Mouse (Mus musculus): ENCODE results near the gene Kcng1. TPM values are rescaled to one million over a fixed set of nuclear protein-coding genes. Genes with fewer than 3 reads are reported as not detected.

Gene Kcng1
- 0.01 and 0.02 TPM in 2 replicates for polyA plus RNA-seq (2012; rRNA removed)

GRCm38 (mm10) chr2:168281582-168281981 is at the start of gene Kcng1:
Kcng1 (minus strand) TSS chr2:168281736.

DNA sequence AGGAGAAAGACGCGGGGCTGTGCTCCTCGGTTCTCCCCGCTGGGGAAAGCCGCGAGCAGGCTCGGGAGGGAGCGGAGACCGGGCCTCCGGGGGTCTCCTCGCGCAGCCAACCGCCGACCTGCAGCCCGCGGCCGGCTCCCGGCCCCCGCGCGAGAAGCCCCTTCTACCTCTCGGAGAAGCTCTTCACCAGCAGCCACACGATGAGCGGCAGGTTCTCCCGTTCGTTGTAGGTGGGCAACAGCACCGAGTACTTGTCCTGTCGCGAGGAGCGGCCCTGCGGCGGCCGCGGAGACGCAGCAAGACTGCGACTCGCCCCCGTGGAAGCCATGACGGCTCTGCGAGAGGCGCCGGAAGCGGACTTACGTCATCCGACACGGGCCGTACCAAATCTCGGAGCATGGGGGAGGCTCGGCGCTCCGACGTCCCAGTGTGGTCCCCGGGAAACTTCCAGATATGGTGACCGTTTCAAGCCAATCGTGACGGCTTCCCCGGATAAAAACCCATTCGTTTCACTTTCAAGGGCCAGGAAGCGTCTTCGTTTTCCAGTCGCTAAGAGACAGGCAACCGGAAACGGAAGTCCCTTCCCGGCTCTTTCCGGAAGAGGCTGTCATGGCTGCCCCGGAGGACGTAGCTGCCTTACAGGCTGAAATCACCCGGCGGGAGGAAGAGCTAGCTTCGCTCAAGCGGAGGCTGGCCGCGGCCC is 51.4 kb downstream of the Kcng1 start, which contains the start of the genes Gm20716, Dpm1 and Mocs3:
Gm20716 (minus strand) TSS at position 339 of the 703 bp plus-strand sequence.
Dpm1 (minus strand) TSS at position 566 of the 703 bp plus-strand sequence.
Mocs3 (plus strand) TSS at position 597 of the 703 bp plus-strand sequence.

Other genes with a start within 250 kb of the Kcng1 start
- gene Pard6b, start 200.7 kb downstream of the Kcng1 start, polyA plus RNA-seq (2012; rRNA removed), result 2.8 TPM in 2 replicates
- gene Adnp, start 74.6 kb downstream of the Kcng1 start, polyA plus RNA-seq (2012; rRNA removed), result 4.4 and 5.5 TPM in 2 replicates
- 10.0 and 10.5 TPM in 2 replicates for gene Gm20716, start 51.4 kb downstream of the Kcng1 start, polyA plus RNA-seq (2012; rRNA removed)
- 4.9 and 8.1 TPM in 2 replicates for gene Dpm1, start 51.1 kb downstream of the Kcng1 start, polyA plus RNA-seq (2012; rRNA removed)
- gene Mocs3, start 51.1 kb downstream of the Kcng1 start, polyA plus RNA-seq (2012; rRNA removed), result 4.2 and 4.6 TPM in 2 replicates

All from liver, embryonic 18 days (tissue).